Mouse (Mus musculus): ENCODE measurements around the gene Nfib. TPM values are rescaled to one million over a fixed set of nuclear protein-coding genes. Genes with fewer than 3 reads are reported as not detected.

Gene Nfib
- polyA plus RNA-seq, 1 experiment = 69.3 TPM

GRCm38 (mm10) chr4:82585536-82585935, 120.0 kb downstream of the Nfib start:
- TF ChIP-seq POLR2A (IDR thresholded peaks at IDR 0.05; ENCODE audit: borderline replicate concordance, extremely low read depth, insufficient read depth, insufficient read length, poor library complexity, severe bottlenecking) (no peak), CTCF (IDR thresholded peaks at IDR 0.05; ENCODE audit: borderline replicate concordance, extremely low read depth, insufficient read depth, insufficient read length) (no peak)
- peak; percentile 23 for DNase-seq (ENCODE audit: low read depth)

DNA sequence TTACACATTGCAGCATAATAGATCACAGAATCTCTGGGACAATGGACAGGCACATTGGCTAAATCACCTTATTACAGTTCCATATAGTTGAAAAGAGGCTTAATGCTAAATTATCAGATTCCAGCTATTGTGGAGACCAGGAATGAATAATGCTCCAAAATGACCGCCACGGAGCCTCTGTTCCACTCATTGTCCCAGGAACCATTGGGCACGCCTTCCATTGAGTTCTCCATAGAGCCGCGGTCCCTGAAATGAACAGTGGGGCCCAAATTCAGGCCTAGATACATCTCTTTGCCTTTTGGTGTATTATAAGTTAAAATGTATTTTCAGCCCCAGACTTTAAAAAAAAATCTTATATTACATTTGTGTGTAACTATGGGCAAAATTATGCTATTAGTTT, 120.5 kb downstream of the Nfib start:
- DNase-seq (ENCODE audit: low read depth) = peak; percentile 49
- no peak for TF ChIP-seq CTCF (IDR thresholded peaks at IDR 0.05; ENCODE audit: borderline replicate concordance, extremely low read depth, insufficient read depth, insufficient read length)
- TF ChIP-seq POLR2A (IDR thresholded peaks at IDR 0.05; ENCODE audit: borderline replicate concordance, extremely low read depth, insufficient read depth, insufficient read length, poor library complexity, severe bottlenecking) = no peak

DNA sequence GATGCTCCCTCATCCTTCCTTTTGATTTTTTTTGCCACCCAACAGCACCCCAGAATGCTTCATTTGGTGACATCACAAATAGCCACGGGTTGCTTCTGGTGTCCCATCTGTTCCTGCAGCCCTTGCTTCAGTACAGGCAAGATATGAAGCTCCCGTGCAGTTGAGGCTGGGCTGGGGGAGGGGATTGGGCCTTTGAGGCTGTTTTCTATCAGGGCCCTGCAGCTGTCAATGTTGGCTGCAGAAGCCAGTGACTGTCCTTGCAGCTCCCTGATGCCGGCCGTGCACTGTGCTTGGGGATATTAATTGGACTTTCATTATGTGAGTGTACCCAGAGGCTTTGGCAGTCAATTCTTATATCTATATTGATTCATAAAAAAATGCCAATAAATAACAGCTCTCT, 121.0 kb downstream of the Nfib start:
- peak; percentile 91 for DNase-seq (ENCODE audit: low read depth)
- no peak for TF ChIP-seq POLR2A (IDR thresholded peaks at IDR 0.05; ENCODE audit: borderline replicate concordance, extremely low read depth, insufficient read depth, insufficient read length, poor library complexity, severe bottlenecking)
- TF ChIP-seq CTCF (IDR thresholded peaks at IDR 0.05; ENCODE audit: borderline replicate concordance, extremely low read depth, insufficient read depth, insufficient read length) = no peak

DNA sequence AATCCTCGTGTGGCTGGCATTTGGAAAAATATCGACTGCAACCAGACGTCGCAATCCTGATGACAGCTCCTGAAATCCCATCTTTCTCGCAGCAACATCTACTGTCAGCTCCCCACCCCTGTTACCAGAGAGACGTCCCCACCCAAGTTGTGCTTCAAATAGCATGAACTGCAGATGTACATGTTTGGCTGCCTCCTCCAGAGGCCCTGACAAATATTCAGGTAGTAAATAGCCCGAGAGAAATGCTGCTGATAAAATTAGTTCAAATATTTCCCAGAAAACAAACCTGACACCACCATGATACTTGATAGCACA, 132.3 kb downstream of the Nfib start:
- DNase-seq (ENCODE audit: low read depth) = no peak
- TF ChIP-seq CTCF (IDR thresholded peaks at IDR 0.05; ENCODE audit: borderline replicate concordance, extremely low read depth, insufficient read depth, insufficient read length) (no peak), POLR2A (IDR thresholded peaks at IDR 0.05; ENCODE audit: borderline replicate concordance, extremely low read depth, insufficient read depth, insufficient read length, poor library complexity, severe bottlenecking) (no peak)

DNA sequence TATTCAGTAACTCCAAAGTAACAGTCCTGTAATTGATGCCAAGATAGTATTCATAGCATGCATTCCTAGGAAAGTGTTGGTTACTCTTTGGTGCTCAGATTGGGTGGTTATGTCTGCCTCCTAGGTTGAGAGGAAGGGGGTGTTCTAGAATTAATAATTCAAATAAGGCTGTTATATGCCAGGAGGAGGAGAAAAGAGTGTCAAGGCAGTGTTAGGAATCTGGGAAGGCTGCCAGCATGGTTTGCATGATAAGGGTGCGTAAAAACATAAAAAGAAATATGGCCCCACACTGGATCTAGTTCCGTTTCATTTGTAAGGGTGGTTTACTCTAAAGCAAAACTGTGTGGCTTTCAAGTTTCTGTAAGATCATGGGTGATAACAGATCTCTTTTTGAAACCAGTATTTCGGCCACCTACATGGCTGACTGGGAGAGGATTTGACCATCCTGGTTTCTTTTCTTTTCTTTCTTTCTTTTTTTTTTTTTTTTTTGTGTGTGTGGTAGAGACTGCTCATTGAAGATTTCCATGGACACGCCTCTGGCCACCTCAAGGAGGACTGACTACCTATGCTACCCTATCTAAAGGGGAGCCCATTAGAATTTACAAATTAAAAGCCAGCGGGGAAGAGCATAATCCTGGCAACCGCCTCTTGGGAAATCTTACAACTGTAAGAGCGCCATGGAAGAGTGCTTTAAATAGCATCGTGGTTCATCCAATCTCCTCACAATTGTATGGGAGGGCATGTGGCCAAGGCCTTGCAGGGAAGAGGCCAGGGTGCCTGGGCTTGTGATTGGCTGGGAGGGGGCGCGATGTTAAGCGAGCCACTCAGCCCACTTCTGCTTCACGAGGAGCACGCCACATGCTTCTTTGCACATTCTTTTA, 132.9 kb downstream of the Nfib start:
- DNase-seq (ENCODE audit: low read depth) = peak; percentile 93
- TF ChIP-seq CTCF (IDR thresholded peaks at IDR 0.05; ENCODE audit: borderline replicate concordance, extremely low read depth, insufficient read depth, insufficient read length) (no peak), POLR2A (IDR thresholded peaks at IDR 0.05; ENCODE audit: borderline replicate concordance, extremely low read depth, insufficient read depth, insufficient read length, poor library complexity, severe bottlenecking) (no peak)

GRCm38 (mm10) chr4:82558816-82559215, 146.7 kb downstream of the Nfib start:
- TF ChIP-seq POLR2A (IDR thresholded peaks at IDR 0.05; ENCODE audit: borderline replicate concordance, extremely low read depth, insufficient read depth, insufficient read length, poor library complexity, severe bottlenecking) = no peak
- TF ChIP-seq CTCF (IDR thresholded peaks at IDR 0.05; ENCODE audit: borderline replicate concordance, extremely low read depth, insufficient read depth, insufficient read length) = no peak
- DNase-seq (ENCODE audit: low read depth) = no peak

- DNase-seq (ENCODE audit: low read depth) = peak; percentile 87
- TF ChIP-seq CTCF (IDR thresholded peaks at IDR 0.05; ENCODE audit: borderline replicate concordance, extremely low read depth, insufficient read depth, insufficient read length) (no peak), POLR2A (IDR thresholded peaks at IDR 0.05; ENCODE audit: borderline replicate concordance, extremely low read depth, insufficient read depth, insufficient read length, poor library complexity, severe bottlenecking) (no peak)
Observed at GRCm38 (mm10) chr4:82555673-82556171, 149.8 kb downstream of the Nfib start.

- TF ChIP-seq CTCF (IDR thresholded peaks at IDR 0.05; ENCODE audit: borderline replicate concordance, extremely low read depth, insufficient read depth, insufficient read length) = no peak
- TF ChIP-seq POLR2A (IDR thresholded peaks at IDR 0.05; ENCODE audit: borderline replicate concordance, extremely low read depth, insufficient read depth, insufficient read length, poor library complexity, severe bottlenecking) = no peak
- no peak for DNase-seq (ENCODE audit: low read depth)
Observed at GRCm38 (mm10) chr4:82553658-82554057, 151.9 kb downstream of the Nfib start.

DNA sequence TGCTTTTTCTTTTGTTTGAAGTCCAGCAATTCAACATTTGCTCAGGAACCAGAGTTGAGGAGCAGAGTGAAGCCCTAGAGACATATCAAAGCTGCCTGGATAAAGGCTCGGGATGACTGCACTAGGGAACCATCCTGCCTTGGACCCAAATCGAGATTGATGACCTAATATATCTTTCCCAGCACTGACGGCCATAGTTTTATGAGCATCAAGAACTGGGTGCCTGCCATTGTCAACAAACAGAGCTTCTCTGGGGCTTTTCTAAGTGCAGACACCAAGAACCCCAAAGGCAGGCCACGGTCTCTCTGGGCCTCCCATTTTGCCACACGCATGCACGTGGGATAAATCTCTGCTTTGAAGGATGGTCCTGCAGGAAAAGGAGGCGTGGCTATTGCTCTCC, 153.3 kb downstream of the Nfib start:
- DNase-seq (ENCODE audit: low read depth) = no peak
- TF ChIP-seq CTCF (IDR thresholded peaks at IDR 0.05; ENCODE audit: borderline replicate concordance, extremely low read depth, insufficient read depth, insufficient read length) = no peak
- TF ChIP-seq POLR2A (IDR thresholded peaks at IDR 0.05; ENCODE audit: borderline replicate concordance, extremely low read depth, insufficient read depth, insufficient read length, poor library complexity, severe bottlenecking) = no peak

DNA sequence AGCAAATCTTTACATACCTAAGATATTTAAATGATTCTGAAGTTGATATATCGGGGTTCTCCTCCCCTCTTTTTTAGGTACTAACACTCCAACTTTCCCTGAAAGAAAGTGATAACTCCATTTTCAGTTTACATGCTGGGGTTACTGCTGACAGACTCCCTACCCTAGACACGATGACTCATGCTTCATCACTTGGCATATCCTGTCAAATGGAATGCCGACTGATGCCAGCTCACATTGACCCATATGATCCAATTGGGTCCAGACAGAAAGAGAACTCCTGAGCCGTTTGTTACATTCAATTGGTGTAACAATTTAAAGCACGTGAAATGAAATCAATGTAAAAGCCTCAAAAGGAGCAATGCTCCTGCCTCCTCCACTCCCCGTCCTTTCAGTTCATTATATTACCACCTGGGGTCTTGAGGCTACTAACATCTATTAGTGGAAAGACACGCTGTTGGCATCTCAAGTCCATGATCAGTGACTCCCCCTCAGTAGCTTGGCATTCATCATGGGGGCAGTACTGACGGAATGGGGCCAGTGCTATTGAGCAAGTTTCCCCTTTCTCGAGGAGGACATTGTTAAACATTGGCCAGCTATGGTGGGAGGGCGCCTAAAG, 155.7 kb downstream of the Nfib start:
- TF ChIP-seq CTCF (IDR thresholded peaks at IDR 0.05; ENCODE audit: borderline replicate concordance, extremely low read depth, insufficient read depth, insufficient read length) (no peak), POLR2A (IDR thresholded peaks at IDR 0.05; ENCODE audit: borderline replicate concordance, extremely low read depth, insufficient read depth, insufficient read length, poor library complexity, severe bottlenecking) (no peak)
- DNase-seq (ENCODE audit: low read depth) = no peak

DNA sequence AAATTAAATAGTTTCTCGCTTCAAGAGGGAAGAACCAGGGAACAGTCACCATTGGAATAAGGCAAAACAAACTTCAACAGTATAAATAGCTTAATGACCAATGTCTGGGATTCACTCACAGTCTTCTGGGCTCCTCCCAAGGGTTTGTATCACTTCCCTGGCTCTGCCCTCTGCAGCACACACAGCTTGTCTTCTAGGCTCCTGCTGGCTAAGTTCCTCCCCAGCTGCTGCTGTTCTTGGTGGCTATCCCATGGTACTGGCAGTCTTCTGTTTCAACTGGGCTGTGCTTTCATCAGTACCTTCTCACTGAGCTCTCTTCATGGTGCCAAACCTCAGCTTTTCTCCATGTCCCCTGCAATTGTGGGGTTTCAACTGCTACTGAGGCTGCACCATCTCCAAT, 157.3 kb downstream of the Nfib start:
- TF ChIP-seq POLR2A (IDR thresholded peaks at IDR 0.05; ENCODE audit: borderline replicate concordance, extremely low read depth, insufficient read depth, insufficient read length, poor library complexity, severe bottlenecking) = no peak
- TF ChIP-seq CTCF (IDR thresholded peaks at IDR 0.05; ENCODE audit: borderline replicate concordance, extremely low read depth, insufficient read depth, insufficient read length) = no peak
- no peak for DNase-seq (ENCODE audit: low read depth)
